Mouse (Mus musculus): ENCODE results near the gene Pcnx4. TPM values are rescaled to one million over a fixed set of nuclear protein-coding genes. Genes with fewer than 3 reads are reported as not detected.

Pcnx4 gene
- polyA plus RNA-seq, 1 experiment from 2014 or later, result 7.3 TPM

DNA sequence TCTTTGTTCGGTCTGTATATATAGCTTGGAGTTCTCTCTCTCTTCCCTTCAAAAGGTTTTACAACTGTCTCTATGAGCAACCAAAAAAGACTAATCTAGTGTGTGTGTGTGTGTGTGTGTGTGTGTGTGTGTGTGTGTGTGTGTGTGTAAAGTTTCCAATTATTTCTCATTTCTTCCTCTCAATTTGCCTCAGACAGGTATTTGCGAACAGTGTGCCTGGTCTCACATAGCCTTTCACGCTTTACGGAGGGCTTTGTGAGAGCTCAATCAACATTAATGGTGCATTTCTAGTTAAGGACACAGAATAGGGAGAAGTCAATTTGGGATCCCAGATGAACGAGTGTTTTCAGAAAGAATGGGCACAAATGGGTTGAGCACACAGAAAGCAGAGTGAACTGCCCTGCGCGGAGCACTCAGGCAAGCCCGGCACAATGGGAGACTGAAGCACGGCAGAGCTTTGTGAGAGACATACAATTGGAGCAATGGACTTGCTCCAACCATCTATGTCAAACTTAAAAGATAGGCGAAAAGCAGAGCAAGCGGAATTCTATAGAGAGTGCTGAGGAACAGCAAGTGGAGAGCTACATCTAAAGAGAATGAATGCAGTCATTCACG, 18.0 kb upstream of the Pcnx4 start:
- H3K4me1 ChIP-seq (ENCODE audit: control insufficient read depth in 2 of 2, insufficient read depth in 2 of 2, low read length in 2 of 2), result no peaks in the 10 kb centered on the region
- 85% methylated on average over 12 of the region's 12 CpGs for WGBS
- no peaks in the 10 kb centered on the region for H3K27me3 ChIP-seq (ENCODE audit: control insufficient read depth, insufficient read depth, low read length)
- no peak overlapping the region for H3K4me3 ChIP-seq (ENCODE audit: control insufficient read depth in 1 of 2, insufficient read depth in 1 of 2, low read depth in 1 of 2, low read length in 2 of 2)
- no peak overlapping the region for H3K9ac ChIP-seq (ENCODE audit: low read length)
- H3K36me3 ChIP-seq (ENCODE audit: control insufficient read depth, insufficient read depth, low read length), result no peaks in the 10 kb centered on the region
- no peaks in the 10 kb centered on the region for H3K9me3 ChIP-seq (ENCODE audit: control insufficient read depth, low read length)
- H3K27ac ChIP-seq (replicated peaks in 1 of 2; ENCODE audit: control insufficient read depth in 1 of 2, insufficient read depth in 1 of 2, low read depth in 2 of 2, low read length in 2 of 2), result no peak overlapping the region
- ATAC-seq (ENCODE audit: insufficient number of reproducible peaks, insufficient read depth, low FRiP score, low read depth), result no peak
- H3K4me2 ChIP-seq (ENCODE audit: low read length), result no peak overlapping the region

DNA sequence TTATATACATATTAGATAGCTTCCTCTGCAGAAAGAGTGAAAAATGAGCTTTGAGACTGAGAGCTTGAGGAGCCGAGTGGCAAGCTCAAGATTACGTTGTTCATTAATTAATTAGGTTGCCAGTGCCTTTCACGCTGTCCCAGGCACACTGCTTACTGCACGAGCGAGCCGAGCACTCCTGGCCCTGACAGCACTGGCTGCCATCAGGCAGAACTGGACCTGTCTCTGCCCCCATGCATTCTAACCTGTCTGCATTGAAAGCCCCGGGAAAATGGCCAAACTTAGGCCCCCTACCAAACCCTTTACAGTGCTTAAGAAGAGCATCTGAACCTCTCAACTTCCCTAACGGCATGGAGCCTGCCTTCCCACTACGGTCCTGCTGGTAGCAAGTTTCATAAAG, 16.8 kb upstream of the Pcnx4 start:
- no peaks in the 10 kb centered on the region for H3K9me3 ChIP-seq (ENCODE audit: control insufficient read depth, low read length)
- WGBS, result 74% methylated on average over 9 of the region's 9 CpGs
- ATAC-seq (ENCODE audit: insufficient number of reproducible peaks, insufficient read depth, low FRiP score, low read depth), result no peak
- no peaks in the 10 kb centered on the region for H3K4me1 ChIP-seq (ENCODE audit: control insufficient read depth in 2 of 2, insufficient read depth in 2 of 2, low read length in 2 of 2)
- H3K4me3 ChIP-seq (ENCODE audit: control insufficient read depth in 1 of 2, insufficient read depth in 1 of 2, low read depth in 1 of 2, low read length in 2 of 2), result no peak overlapping the region
- H3K36me3 ChIP-seq (ENCODE audit: control insufficient read depth, insufficient read depth, low read length), result no peaks in the 10 kb centered on the region
- no peaks in the 10 kb centered on the region for H3K27me3 ChIP-seq (ENCODE audit: control insufficient read depth, insufficient read depth, low read length)
- no peak overlapping the region for H3K9ac ChIP-seq (ENCODE audit: low read length)
- no peak overlapping the region for H3K27ac ChIP-seq (replicated peaks in 1 of 2; ENCODE audit: control insufficient read depth in 1 of 2, insufficient read depth in 1 of 2, low read depth in 2 of 2, low read length in 2 of 2)
- no peak overlapping the region for H3K4me2 ChIP-seq (ENCODE audit: low read length)

DNA sequence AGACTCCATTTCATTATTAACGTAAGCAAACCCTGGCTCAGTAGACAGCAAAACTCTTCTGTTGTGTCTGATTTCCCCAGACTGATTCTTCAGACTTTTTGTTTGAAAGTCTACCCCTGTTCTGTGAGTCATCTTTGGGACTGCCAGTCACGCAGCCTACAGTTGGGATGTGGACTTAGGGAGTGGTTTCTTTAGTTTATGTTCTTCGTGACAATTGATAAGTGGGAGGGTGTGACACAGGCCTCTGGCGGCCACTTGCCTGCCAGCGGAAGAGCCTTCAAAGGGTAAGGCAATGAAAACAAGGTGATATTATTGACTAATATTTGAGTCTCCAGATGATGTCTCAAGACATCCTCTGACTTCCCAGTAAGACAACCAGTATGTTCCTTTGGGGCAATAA, 16.3 kb upstream of the Pcnx4 start:
- H3K4me2 ChIP-seq (ENCODE audit: low read length), result no peak overlapping the region
- H3K4me3 ChIP-seq (ENCODE audit: control insufficient read depth in 1 of 2, insufficient read depth in 1 of 2, low read depth in 1 of 2, low read length in 2 of 2), result no peak overlapping the region
- H3K9me3 ChIP-seq (ENCODE audit: control insufficient read depth, low read length), result no peaks in the 10 kb centered on the region
- H3K36me3 ChIP-seq (ENCODE audit: control insufficient read depth, insufficient read depth, low read length), result no peaks in the 10 kb centered on the region
- no peaks in the 10 kb centered on the region for H3K27me3 ChIP-seq (ENCODE audit: control insufficient read depth, insufficient read depth, low read length)
- no peak overlapping the region for H3K9ac ChIP-seq (ENCODE audit: low read length)
- no peak for ATAC-seq (ENCODE audit: insufficient number of reproducible peaks, insufficient read depth, low FRiP score, low read depth)
- 67% methylated on average over 5 of the region's 5 CpGs for WGBS
- H3K4me1 ChIP-seq (ENCODE audit: control insufficient read depth in 2 of 2, insufficient read depth in 2 of 2, low read length in 2 of 2), result no peaks in the 10 kb centered on the region
- no peak overlapping the region for H3K27ac ChIP-seq (replicated peaks in 1 of 2; ENCODE audit: control insufficient read depth in 1 of 2, insufficient read depth in 1 of 2, low read depth in 2 of 2, low read length in 2 of 2)

DNA sequence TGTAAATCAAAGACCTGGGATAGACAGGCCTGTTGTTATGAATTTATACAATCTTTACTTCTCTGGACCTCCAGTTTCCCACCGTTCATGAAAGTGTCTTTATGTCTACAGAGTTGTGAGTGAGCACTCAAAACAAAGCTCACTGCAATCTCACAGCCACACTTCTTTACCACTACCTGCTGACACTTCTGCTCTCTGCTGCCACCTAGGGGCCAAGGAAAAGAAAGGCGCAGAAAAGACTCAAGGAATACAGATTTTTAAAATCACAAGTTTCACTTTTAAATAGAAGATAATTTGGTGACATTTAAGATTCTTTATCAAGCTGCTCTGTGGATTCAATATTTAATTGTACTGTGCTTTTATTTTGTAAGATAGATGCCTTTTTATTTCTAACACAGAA, 15.5 kb upstream of the Pcnx4 start:
- no peaks in the 10 kb centered on the region for H3K4me1 ChIP-seq (ENCODE audit: control insufficient read depth in 2 of 2, insufficient read depth in 2 of 2, low read length in 2 of 2)
- no peak overlapping the region for H3K27ac ChIP-seq (replicated peaks in 1 of 2; ENCODE audit: control insufficient read depth in 1 of 2, insufficient read depth in 1 of 2, low read depth in 2 of 2, low read length in 2 of 2)
- ATAC-seq (ENCODE audit: insufficient number of reproducible peaks, insufficient read depth, low FRiP score, low read depth), result no peak
- no peak overlapping the region for H3K4me2 ChIP-seq (ENCODE audit: low read length)
- 3% methylated on average over 2 of the region's 2 CpGs for WGBS
- no peak overlapping the region for H3K4me3 ChIP-seq (ENCODE audit: control insufficient read depth in 1 of 2, insufficient read depth in 1 of 2, low read depth in 1 of 2, low read length in 2 of 2)
- no peak overlapping the region for H3K9ac ChIP-seq (ENCODE audit: low read length)
- no peaks in the 10 kb centered on the region for H3K27me3 ChIP-seq (ENCODE audit: control insufficient read depth, insufficient read depth, low read length)
- H3K36me3 ChIP-seq (ENCODE audit: control insufficient read depth, insufficient read depth, low read length), result no peaks in the 10 kb centered on the region
- H3K9me3 ChIP-seq (ENCODE audit: control insufficient read depth, low read length), result no peaks in the 10 kb centered on the region

DNA sequence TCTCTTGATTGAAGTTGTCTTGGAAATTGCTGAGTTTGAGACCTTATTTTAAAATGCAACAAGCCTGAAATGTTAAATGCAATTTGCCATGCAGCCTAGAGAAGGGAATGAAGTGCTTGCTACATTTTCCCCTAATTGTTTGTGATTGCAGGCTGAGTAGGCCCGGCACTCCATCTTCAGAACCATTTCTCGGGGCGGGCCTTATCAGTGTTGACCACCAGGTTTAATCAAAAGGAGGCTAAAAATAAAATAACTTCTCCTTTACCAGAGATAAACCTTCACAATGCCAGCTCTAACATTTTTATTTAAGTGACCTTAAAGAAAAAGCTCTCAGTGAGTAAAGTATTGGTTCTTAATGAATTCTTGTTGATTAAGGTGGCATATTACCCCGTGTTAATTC, 10.6 kb upstream of the Pcnx4 start:
- Histone ChIP-seq H3K27me3 (ENCODE audit: control insufficient read depth, insufficient read depth, low read length) (no peaks in the 10 kb centered on the region), H3K36me3 (ENCODE audit: control insufficient read depth, insufficient read depth, low read length) (no peaks in the 10 kb centered on the region), H3K4me3 (ENCODE audit: control insufficient read depth in 1 of 2, insufficient read depth in 1 of 2, low read depth in 1 of 2, low read length in 2 of 2) (no peak overlapping the region), H3K4me1 (ENCODE audit: control insufficient read depth in 2 of 2, insufficient read depth in 2 of 2, low read length in 2 of 2) (no peaks in the 10 kb centered on the region), H3K9me3 (ENCODE audit: control insufficient read depth, low read length) (peaks cover 5% of the 10 kb centered on the region; the same call in 1 of the 2 replicates), H3K4me2 (ENCODE audit: low read length) (no peak overlapping the region), H3K27ac (replicated peaks in 1 of 2; ENCODE audit: control insufficient read depth in 1 of 2, insufficient read depth in 1 of 2, low read depth in 2 of 2, low read length in 2 of 2) (no peak overlapping the region), H3K9ac (ENCODE audit: low read length) (no peak overlapping the region)
- ATAC-seq (ENCODE audit: insufficient number of reproducible peaks, insufficient read depth, low FRiP score, low read depth), result no peak
- 28% methylated on average over 4 of the region's 4 CpGs for WGBS

DNA sequence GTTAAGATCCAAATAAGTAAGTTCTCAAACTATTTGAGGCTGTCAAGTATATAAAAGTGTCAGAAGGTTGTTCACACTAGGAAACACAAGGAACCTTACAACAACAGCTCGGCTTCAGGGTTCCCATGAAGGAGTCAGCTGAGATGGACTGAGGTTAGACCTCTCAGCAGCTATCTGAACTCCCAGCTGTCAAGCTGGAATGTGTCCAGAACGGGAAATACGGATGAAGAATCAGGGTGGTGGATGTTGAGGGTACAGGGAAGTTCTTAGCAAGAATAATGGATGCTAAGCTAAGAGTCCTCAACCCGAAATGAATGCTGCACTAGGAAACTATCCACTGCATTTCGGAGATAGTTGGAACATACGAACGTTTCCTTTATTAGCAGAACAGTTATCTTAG, 3.9 kb upstream of the Pcnx4 start:
- no peak for ATAC-seq (ENCODE audit: insufficient number of reproducible peaks, insufficient read depth, low FRiP score, low read depth)
- H3K27me3 ChIP-seq (ENCODE audit: control insufficient read depth, insufficient read depth, low read length), result no peaks in the 10 kb centered on the region
- WGBS, result 56% methylated on average over 7 of the region's 7 CpGs

DNA sequence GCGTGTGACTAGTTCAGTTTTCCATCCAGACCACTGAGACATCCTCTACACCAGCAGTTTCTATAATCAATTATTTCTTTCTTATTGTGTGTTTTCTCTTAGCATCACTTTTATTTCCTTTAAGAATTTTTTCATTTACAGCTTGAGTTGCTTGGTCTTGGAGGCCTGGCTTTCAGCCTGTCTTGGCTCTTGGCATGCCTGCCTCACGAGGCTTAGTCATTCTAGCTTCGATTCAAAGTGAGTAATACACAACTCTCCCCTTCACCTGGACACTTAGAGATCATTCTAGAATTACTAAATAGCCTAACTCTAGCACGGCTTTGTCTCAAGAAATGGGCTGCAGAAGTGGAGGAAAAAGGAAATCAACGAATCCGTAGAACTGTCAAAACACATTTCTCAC, 2.2 kb upstream of the Pcnx4 start:
- peaks cover 5% of the 10 kb centered on the region; the same call in 1 of the 2 replicates for H3K9me3 ChIP-seq (ENCODE audit: control insufficient read depth, low read length)
- 76% methylated on average over 6 of the region's 6 CpGs for WGBS
- H3K4me2 ChIP-seq (ENCODE audit: low read length), result no peak overlapping the region
- no peaks in the 10 kb centered on the region for H3K27me3 ChIP-seq (ENCODE audit: control insufficient read depth, insufficient read depth, low read length)
- H3K27ac ChIP-seq (replicated peaks in 1 of 2; ENCODE audit: control insufficient read depth in 1 of 2, insufficient read depth in 1 of 2, low read depth in 2 of 2, low read length in 2 of 2), result no peak overlapping the region
- H3K4me1 ChIP-seq (ENCODE audit: control insufficient read depth in 2 of 2, insufficient read depth in 2 of 2, low read length in 2 of 2), result peaks cover 0 to 6% of the 10 kb centered on the region in 2 experiments; a peak in 1 of 4 replicates
- H3K36me3 ChIP-seq (ENCODE audit: control insufficient read depth, insufficient read depth, low read length), result no peaks in the 10 kb centered on the region
- ATAC-seq (ENCODE audit: insufficient number of reproducible peaks, insufficient read depth, low FRiP score, low read depth), result no peak
- no peak overlapping the region for H3K9ac ChIP-seq (ENCODE audit: low read length)
- H3K4me3 ChIP-seq (ENCODE audit: control insufficient read depth in 1 of 2, insufficient read depth in 1 of 2, low read depth in 1 of 2, low read length in 2 of 2), result no peak overlapping the region

More for the DNA sequence above, 3.9 kb upstream of the Pcnx4 start:
- Histone ChIP-seq H3K9ac (ENCODE audit: low read length) (no peak overlapping the region), H3K4me1 (ENCODE audit: control insufficient read depth in 2 of 2, insufficient read depth in 2 of 2, low read length in 2 of 2) (0 out of 4 replicates have a peak, but pooled peaks cover 0 to 4% of the 10 kb centered on the region in 2 experiments), H3K4me3 (ENCODE audit: control insufficient read depth in 1 of 2, insufficient read depth in 1 of 2, low read depth in 1 of 2, low read length in 2 of 2) (no peak overlapping the region), H3K4me2 (ENCODE audit: low read length) (no peak overlapping the region), H3K36me3 (ENCODE audit: control insufficient read depth, insufficient read depth, low read length) (no peaks in the 10 kb centered on the region), H3K27ac (replicated peaks in 1 of 2; ENCODE audit: control insufficient read depth in 1 of 2, insufficient read depth in 1 of 2, low read depth in 2 of 2, low read length in 2 of 2) (no peak overlapping the region), H3K9me3 (ENCODE audit: control insufficient read depth, low read length) (peaks cover 5% of the 10 kb centered on the region; the same call in 1 of the 2 replicates)

DNA sequence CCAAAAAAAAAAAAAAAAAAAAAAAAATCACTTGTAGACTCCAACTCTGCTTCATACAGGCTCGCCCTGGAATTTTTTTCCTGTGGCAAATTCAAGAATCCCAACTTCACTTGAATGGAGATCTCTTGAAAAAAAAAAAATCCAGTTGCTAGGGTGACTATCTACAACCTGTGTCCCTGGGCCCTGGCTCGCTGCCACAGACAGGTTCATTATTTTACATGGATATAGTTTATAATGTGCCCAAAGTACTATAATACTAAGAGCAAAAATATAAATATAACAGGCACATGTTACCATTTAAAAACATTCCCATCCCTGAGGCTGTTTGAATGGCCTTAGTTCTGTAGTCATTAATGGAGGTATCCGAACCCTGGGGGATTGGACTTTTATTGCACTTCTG, 584 bp upstream of the Pcnx4 start:
- H3K9me3 ChIP-seq (ENCODE audit: control insufficient read depth, low read length), result no peaks in the 10 kb centered on the region
- peak overlapping the region; percentile 79 to 81 for H3K4me3 ChIP-seq (ENCODE audit: control insufficient read depth in 1 of 2, insufficient read depth in 1 of 2, low read depth in 1 of 2, low read length in 2 of 2)
- 0 out of 2 replicates have a peak, but pooled peaks cover 3% of the 10 kb centered on the region for H3K36me3 ChIP-seq (ENCODE audit: control insufficient read depth, insufficient read depth, low read length)
- peak overlapping the region; percentile 41; the same call in 1 of the 2 replicates for H3K9ac ChIP-seq (ENCODE audit: low read length)
- 36% methylated on average over 3 of the region's 3 CpGs for WGBS
- H3K4me1 ChIP-seq (ENCODE audit: control insufficient read depth in 2 of 2, insufficient read depth in 2 of 2, low read length in 2 of 2), result peaks cover 0 to 6% of the 10 kb centered on the region in 2 experiments; a peak in 1 of 4 replicates
- peak overlapping the region; percentile 80 for H3K4me2 ChIP-seq (ENCODE audit: low read length)
- H3K27me3 ChIP-seq (ENCODE audit: control insufficient read depth, insufficient read depth, low read length), result no peaks in the 10 kb centered on the region
- H3K27ac ChIP-seq (replicated peaks in 1 of 2; ENCODE audit: control insufficient read depth in 1 of 2, insufficient read depth in 1 of 2, low read depth in 2 of 2, low read length in 2 of 2), result no peak overlapping the region; a peak in 1 of 4 replicates
- no peak for ATAC-seq (ENCODE audit: insufficient number of reproducible peaks, insufficient read depth, low FRiP score, low read depth)

Data from heart, embryonic 14.5 days (tissue).